Mouse (Mus musculus) MN1 (cell line): ENCODE measurements around the gene Fis1.

Source experiments
- DNase-seq: peaks from one replicate; pipeline ENCODE4 v3.0.0-alpha.2; 2016; ENCODE audit warnings: low spot score

The Fis1 gene

GRCm38 (mm10) chr5:136970703-136971102 lies 17.6 kb downstream of the Fis1 start:
- peak; percentile 80 for DNase-seq

- no peak for DNase-seq
Observed at GRCm38 (mm10) chr5:136973670-136974069, 20.6 kb downstream of the Fis1 start.

- no peak for DNase-seq
Observed at GRCm38 (mm10) chr5:136977769-136978168, 24.7 kb downstream of the Fis1 start.

- DNase-seq: no peak
Observed at GRCm38 (mm10) chr5:136979762-136980161, 26.7 kb downstream of the Fis1 start.

GRCm38 (mm10) chr5:136980974-136981373 lies 27.9 kb downstream of the Fis1 start:
- no peak for DNase-seq

- DNase-seq: peak; percentile 45
Observed at GRCm38 (mm10) chr5:136982338-136982930, 29.4 kb downstream of the Fis1 start.

- DNase-seq: no peak
Observed at GRCm38 (mm10) chr5:136984828-136985227, 31.8 kb downstream of the Fis1 start.

- peak; percentile 100 for DNase-seq
Observed at GRCm38 (mm10) chr5:136986695-136987137, 33.6 kb downstream of the Fis1 start, which contains the start of gene Plod3. TSS of gene Plod3 (plus strand) at chr5:136987019.

- peak; percentile 92 for DNase-seq
Observed at GRCm38 (mm10) chr5:136987138-136987933, 34.3 kb downstream of the Fis1 start.

GRCm38 (mm10) chr5:136987934-136988271 lies 34.8 kb downstream of the Fis1 start, which contains the start of gene Znhit1:
TSS of gene Znhit1 (minus strand) at chr5:136988021.
- DNase-seq: peak; percentile 45

- DNase-seq: peak; percentile 66
Observed at GRCm38 (mm10) chr5:136988420-136988819, 35.3 kb downstream of the Fis1 start.

- DNase-seq: no peak
Observed at GRCm38 (mm10) chr5:136989801-136990200, 36.7 kb downstream of the Fis1 start.

GRCm38 (mm10) chr5:136999449-136999848 lies 46.4 kb downstream of the Fis1 start:
- no peak for DNase-seq

GRCm38 (mm10) chr5:137000612-137001011 lies 47.5 kb downstream of the Fis1 start:
- no peak for DNase-seq

GRCm38 (mm10) chr5:137007276-137007675 lies 54.2 kb downstream of the Fis1 start:
- no peak for DNase-seq

- peak; percentile 83 for DNase-seq
Observed at GRCm38 (mm10) chr5:137009988-137010387, 56.9 kb downstream of the Fis1 start.

GRCm38 (mm10) chr5:137012401-137012950 lies 59.4 kb downstream of the Fis1 start:
- DNase-seq: no peak
